Mouse (Mus musculus) brain, embryonic 14.5 days (tissue): Measurements from ENCODE around the gene Rbp3.

Experiments used
- CTCF ChIP-seq: fragments of 200-500 bp; IDR thresholded peaks from 2 replicates; pipeline ENCODE4 v1.5.1; 2012; ENCODE audit warnings: inconsistent platforms, mild to moderate bottlenecking, moderate library complexity, borderline replicate concordance; ENCODE audit not compliant: insufficient read depth, insufficient read length; ENCODE audit errors: extremely low read depth
- POLR2A ChIP-seq: fragments of 200-500 bp; IDR thresholded peaks from 2 replicates; pipeline ENCODE4 v1.6.1; 2012; ENCODE audit warnings: mild to moderate bottlenecking, inconsistent platforms, borderline replicate concordance; ENCODE audit not compliant: poor library complexity, insufficient read depth, insufficient read length, severe bottlenecking; ENCODE audit errors: extremely low read depth

DNA sequence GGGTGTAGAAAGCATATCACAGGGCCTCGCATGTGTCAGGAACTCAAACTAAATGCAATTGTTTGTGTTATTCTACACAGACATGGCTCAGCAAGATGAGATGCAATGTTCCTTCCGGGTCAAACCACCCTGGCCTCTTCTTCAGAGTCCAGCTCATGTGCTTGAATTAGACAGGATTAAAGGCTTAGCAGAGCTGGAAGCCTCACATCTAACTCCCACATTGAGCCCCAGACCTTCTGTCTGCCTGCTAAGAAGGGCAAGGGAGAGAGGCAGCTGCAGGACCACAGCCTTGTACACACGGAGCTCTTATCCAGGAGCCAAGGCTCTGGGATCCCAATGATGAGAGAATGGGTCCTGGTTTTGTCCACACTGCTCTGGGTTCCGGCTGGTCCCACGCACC lies at the start of gene Rbp3:
- no peak for TF ChIP-seq POLR2A
- TF ChIP-seq CTCF = no peak
